Mouse (Mus musculus) hindbrain, postnatal 0 days (tissue): ENCODE data around the gene Fhod1. TPM values are rescaled to one million over a fixed set of nuclear protein-coding genes. Genes with fewer than 3 reads are reported as not detected.

ENCODE experiments used
- ATAC-seq: fragments of 200-750 bp; cut with Nextera tagmentation; 2 replicates; pipeline ENCODE4 v1.8.0; 2017; ENCODE audit warnings: mild to moderate bottlenecking, moderate TSS enrichment, moderate library complexity
- DNase-seq: peaks from one replicate; pipeline ENCODE4 v3.0.0-alpha.2; 2015; ENCODE audit warnings: low spot score
- H3K27ac ChIP-seq: fragments of 300-500 bp; sonication (generic); 2 replicates; pipeline ENCODE4 v1.5.1; 2014; ENCODE audit warnings: mild to moderate bottlenecking
- H3K27me3 ChIP-seq: fragments of 300-500 bp; sonication (generic); 2 replicates; pipeline ENCODE4 v1.6.1; 2014; ENCODE audit warnings: low read length, mixed read lengths; ENCODE audit not compliant: insufficient read depth
- H3K36me3 ChIP-seq: fragments of 300-500 bp; sonication (generic); 2 replicates; pipeline ENCODE4 v1.6.1; 2014; ENCODE audit warnings: low read length, mixed read lengths; ENCODE audit not compliant: insufficient read depth
- H3K4me1 ChIP-seq: fragments of 300-500 bp; sonication (generic); 2 replicates; pipeline ENCODE4 v1.6.1; 2014; ENCODE audit warnings: antibody characterized with exemption, low read length, mixed read lengths; ENCODE audit not compliant: insufficient read depth
- H3K4me2 ChIP-seq: fragments of 300-500 bp; sonication (generic); 2 replicates; pipeline ENCODE4 v1.6.1; 2014; ENCODE audit warnings: low read depth, mild to moderate bottlenecking, low read length, moderate library complexity, mixed read lengths
- H3K4me3 ChIP-seq: fragments of 300-500 bp; sonication (generic); 2 replicates; pipeline ENCODE4 v1.5.1; 2014; ENCODE audit warnings: low read length
- H3K9ac ChIP-seq: fragments of 300-500 bp; sonication (generic); replicated peaks from 2 replicates; pipeline ENCODE4 v1.6.1; 2014; ENCODE audit warnings: mild to moderate bottlenecking, low read length, moderate library complexity, mixed read lengths
- H3K9me3 ChIP-seq: fragments of 300-500 bp; sonication (generic); 2 replicates; pipeline ENCODE4 v1.6.1; 2016; ENCODE audit warnings: low read length, mixed read lengths
- CTCF ChIP-seq: IDR thresholded peaks from 2 replicates; pipeline ENCODE4 v1.5.1; 2016; ENCODE audit warnings: antibody characterized with exemption, control low read depth, low read depth
- whole genome bisulfite sequencing: fragments of 180-500 bp; shearing (Covaris S2); extraction: QIAGEN DNeasy Blood & Tissue Kit; methylation state at CpG from one replicate; pipeline ENCODE4 v1.1.7; 2014; 5-methylcytosine and 5-hydroxymethylcytosine counted together
- polyA plus RNA-seq: library from polyadenylated mRNA; unstranded; fragments of >200 nt; fragmentation: Nextera tagmentation; extraction: Ambion mirVana; gene quantifications from 2 replicates; pipeline ENCODE4 v1.2.1, GENCODE M21; 2015
- total RNA-seq: library from RNA; depleted of rRNA; stranded (reverse); fragments of >200 nt; gene quantifications from 2 replicates; pipeline ENCODE4 v1.2.3, GENCODE M21; 2014

Gene Fhod1
- total and polyA plus RNA-seq, 2 experiments from 2014 or later: 0.45 to 3.1 TPM

DNA sequence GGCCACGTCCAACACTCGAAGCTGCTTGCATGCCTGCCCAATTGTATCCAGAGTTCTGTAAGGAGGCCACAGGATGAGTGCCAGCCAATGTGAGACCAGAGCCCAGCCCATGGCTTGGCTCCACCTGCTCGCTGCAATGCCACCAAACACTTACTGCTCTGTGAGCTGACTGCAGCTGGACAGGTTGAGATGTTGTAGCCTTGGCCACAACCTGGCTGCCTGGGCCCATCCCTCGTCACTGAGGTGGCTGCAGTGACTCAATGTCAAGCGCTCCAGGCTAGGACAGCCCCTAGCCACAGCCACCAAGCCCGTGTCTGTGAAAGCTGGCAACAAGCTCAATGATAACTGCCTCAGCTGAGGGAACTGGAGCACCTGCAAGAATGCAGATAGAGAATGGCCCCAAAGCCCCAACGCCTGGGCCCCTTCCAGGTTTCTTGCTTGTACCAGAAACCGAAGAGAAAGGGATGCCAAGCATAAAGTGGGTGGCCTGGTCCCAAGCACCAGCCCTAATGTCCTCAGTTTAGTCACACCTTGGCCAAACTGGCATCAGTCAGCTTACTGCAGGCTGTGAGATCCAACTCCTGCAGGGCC lies 34.8 kb downstream of the Fhod1 start:
- Histone ChIP-seq H3K4me3 (no peak overlapping the region), H3K9me3 (no peaks in the 10 kb centered on the region), H3K9ac (no peak overlapping the region), H3K27me3 (no peaks in the 10 kb centered on the region), H3K27ac (no peak overlapping the region), H3K36me3 (peaks cover 60% of the 10 kb centered on the region), H3K4me1 (no peaks in the 10 kb centered on the region), H3K4me2 (no peak overlapping the region)
- no peak for TF ChIP-seq CTCF
- ATAC-seq (no peak), DNase-seq (no peak)
- WGBS: 89% methylated on average over 8 of the region's 8 CpGs

DNA sequence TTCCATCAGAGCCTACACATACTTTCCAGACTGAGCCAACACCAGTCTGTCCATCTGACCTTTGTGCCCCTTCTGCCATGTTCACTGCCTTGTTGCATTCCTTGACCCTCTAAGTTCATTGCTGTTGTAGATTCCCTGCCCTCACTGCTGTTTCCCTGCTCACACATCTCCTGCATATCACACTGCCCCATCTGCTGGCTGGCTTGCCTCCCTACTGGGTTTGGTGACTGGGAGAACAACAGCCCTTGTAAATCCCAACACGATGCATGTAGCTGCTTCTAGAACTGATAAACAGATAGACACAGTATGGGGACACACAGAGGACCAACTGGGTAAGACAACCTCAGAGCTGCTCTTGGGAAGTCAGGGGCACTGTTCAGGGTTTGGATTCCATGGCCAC lies 36.0 kb downstream of the Fhod1 start:
- H3K4me2 ChIP-seq: no peak overlapping the region
- peaks cover 65% of the 10 kb centered on the region for H3K36me3 ChIP-seq
- no peak overlapping the region for H3K9ac ChIP-seq
- DNase-seq (no peak), ATAC-seq (no peak)
- TF ChIP-seq CTCF: peak; percentile 31; the same call in 1 of the 2 replicates
- no peaks in the 10 kb centered on the region for H3K9me3 ChIP-seq
- no peaks in the 10 kb centered on the region for H3K4me1 ChIP-seq
- 94% methylated on average over 1 of the region's 1 CpGs for WGBS
- H3K27ac ChIP-seq: no peak overlapping the region
- no peak overlapping the region for H3K4me3 ChIP-seq
- no peaks in the 10 kb centered on the region for H3K27me3 ChIP-seq

DNA sequence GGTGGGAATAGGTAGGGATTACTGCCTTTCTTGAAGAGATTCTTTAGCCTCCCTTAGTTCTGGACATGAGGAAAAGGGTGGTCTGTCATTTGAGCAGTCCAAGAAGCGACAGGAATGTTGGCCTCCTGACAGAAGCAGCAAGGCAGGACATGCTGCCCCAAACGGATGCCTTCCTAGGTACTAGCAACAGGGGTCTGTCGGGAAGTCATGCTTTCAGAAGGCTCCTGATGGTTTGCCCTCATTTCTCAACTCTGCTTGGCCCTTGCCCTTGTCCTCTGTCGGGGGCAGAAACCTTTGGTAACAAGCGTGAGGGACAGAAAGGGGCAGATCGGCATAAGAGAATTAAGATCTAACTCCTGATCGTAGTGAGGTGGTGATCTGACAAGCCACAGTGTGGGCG lies 37.6 kb downstream of the Fhod1 start:
- H3K36me3 ChIP-seq: peaks cover 51% of the 10 kb centered on the region
- no peak for ATAC-seq

DNA sequence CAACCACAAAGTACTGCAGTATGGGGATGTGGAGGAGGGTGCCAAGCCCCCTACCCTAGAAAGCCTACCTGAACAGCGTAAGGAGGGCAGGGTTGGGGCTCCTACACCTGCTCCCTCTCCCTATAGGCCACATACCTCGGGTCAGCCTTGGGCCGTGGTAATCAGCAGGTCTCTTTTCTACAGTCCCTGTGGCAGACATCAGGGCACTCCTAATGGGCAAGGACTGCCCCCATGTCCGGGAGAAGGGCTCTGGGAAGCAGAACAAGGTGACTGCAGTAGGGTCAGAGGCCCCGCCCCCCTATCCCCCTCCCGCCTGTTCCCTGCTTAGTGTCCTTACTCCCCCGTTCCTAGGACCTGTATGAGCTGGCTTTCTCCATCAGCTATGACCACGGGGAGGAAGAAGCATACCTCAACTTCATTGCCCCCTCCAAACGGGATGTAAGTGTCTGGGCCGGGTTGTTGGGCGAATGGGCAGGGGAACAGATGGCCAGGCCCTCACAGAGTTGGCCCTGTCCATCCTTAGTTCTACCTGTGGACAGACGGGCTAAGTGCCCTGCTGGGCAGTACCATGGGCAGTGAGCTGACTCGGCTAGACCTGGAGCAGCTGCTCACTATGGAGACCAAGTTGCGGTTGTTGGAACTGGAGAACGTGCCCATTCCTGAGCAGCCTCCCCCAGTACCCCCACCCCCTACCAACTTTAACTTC lies 38.5 kb downstream of the Fhod1 start:
- H3K27me3 ChIP-seq: no peaks in the 10 kb centered on the region
- peaks cover 14% of the 10 kb centered on the region for H3K4me1 ChIP-seq
- H3K9me3 ChIP-seq: no peaks in the 10 kb centered on the region
- DNase-seq: no peak
- ATAC-seq: no peak
- H3K27ac ChIP-seq: no peak overlapping the region
- no peak overlapping the region for H3K4me2 ChIP-seq
- H3K4me3 ChIP-seq: no peak overlapping the region
- H3K9ac ChIP-seq: no peak overlapping the region
- TF ChIP-seq CTCF: no peak
- H3K36me3 ChIP-seq: peaks cover 45% of the 10 kb centered on the region
- 83% methylated on average over 15 of the region's 15 CpGs for WGBS

More for the DNA sequence above, 37.6 kb downstream of the Fhod1 start:
- Histone ChIP-seq H3K4me2 (no peak overlapping the region), H3K4me1 (peaks cover 9% of the 10 kb centered on the region), H3K27ac (no peak overlapping the region), H3K9me3 (no peaks in the 10 kb centered on the region), H3K4me3 (no peak overlapping the region), H3K27me3 (no peaks in the 10 kb centered on the region), H3K9ac (no peak overlapping the region)
- 78% methylated on average over 8 of the region's 8 CpGs for WGBS
- TF ChIP-seq CTCF: no peak
- no peak for DNase-seq

DNA sequence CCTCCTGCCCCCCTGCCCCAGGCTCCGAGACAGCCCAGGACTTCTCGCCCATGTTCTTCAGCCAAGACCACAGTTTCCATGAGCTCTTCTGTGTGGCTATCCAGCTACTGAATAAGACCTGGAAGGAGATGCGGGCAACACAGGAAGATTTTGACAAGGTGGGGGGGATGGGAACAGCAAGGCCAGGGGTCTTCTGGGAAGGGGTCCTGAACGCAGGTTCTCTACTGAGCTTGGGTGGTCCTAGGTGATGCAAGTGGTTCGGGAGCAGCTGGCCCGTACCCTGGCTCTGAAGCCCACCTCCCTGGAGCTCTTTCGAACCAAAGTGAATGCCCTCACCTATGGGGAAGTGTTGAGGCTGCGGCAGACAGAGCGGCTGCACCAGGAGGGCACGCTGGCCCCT lies 39.3 kb downstream of the Fhod1 start:
- ATAC-seq: no peak
- H3K27ac ChIP-seq: no peak overlapping the region
- H3K4me3 ChIP-seq: no peak overlapping the region
- H3K9ac ChIP-seq: no peak overlapping the region
- peaks cover 14% of the 10 kb centered on the region for H3K4me1 ChIP-seq
- no peak for TF ChIP-seq CTCF
- H3K9me3 ChIP-seq: no peaks in the 10 kb centered on the region
- H3K36me3 ChIP-seq: peaks cover 42% of the 10 kb centered on the region
- no peak for DNase-seq
- no peak overlapping the region for H3K4me2 ChIP-seq
- 93% methylated on average over 10 of the region's 10 CpGs for WGBS
- H3K27me3 ChIP-seq: no peaks in the 10 kb centered on the region

DNA sequence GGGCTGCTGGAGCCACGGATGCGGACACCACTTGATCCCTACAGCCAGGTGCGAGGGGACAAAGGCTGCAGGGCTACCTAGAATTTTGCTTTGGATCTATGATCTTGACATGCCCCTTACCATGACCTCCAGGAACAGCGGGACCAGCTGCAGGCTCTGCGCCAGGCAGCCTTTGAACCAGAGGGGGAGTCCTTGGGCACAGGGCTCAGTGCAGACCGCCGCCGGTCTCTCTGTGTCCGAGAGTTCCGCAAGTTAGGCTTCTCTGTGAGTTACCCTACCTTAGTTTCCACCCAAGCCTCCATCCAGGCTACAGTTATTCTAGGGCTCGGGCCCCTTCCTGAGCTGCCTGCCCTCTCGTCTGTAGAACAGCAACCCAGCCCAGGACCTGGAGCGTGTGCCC lies 40.1 kb downstream of the Fhod1 start:
- Histone ChIP-seq H3K27me3 (no peaks in the 10 kb centered on the region), H3K9ac (no peak overlapping the region), H3K36me3 (peaks cover 42% of the 10 kb centered on the region), H3K9me3 (no peaks in the 10 kb centered on the region), H3K4me2 (no peak overlapping the region), H3K27ac (no peak overlapping the region), H3K4me1 (peaks cover 14% of the 10 kb centered on the region), H3K4me3 (no peak overlapping the region)
- DNase-seq: no peak
- TF ChIP-seq CTCF: no peak
- 96% methylated on average over 13 of the region's 13 CpGs for WGBS
- ATAC-seq: no peak

DNA sequence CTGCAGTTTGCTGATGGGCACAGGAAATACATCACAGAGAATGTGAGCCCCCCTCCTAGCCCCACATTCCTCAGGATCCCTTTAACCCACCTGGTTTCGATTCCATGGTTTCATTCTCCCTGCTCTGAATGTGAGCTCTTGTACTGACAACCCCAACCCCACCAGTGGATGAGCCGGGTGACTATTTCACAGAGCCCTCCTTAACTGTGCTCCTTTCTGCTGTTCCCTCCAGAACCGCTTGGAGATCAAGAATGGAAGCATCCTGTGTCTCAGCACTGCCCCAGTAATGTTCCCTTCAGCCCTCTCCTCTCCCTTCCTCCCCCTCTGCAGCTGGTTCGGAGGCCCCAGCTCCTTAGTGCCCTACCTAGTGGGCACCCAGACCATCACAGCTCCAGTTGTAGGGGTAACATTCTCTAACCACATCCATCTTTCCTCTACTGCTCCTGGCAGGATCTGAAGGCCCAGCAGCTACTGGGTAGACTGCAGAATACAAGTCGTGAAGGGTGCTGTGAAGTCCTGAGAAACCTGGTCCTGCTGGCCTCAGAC lies 41.5 kb downstream of the Fhod1 start:
- Histone ChIP-seq H3K27ac (peak overlapping the region; percentile 17; the same call in 1 of the 2 replicates), H3K9me3 (no peaks in the 10 kb centered on the region), H3K4me3 (peak overlapping the region; percentile 23; the same call in 1 of the 2 replicates), H3K36me3 (peaks cover 43% of the 10 kb centered on the region), H3K4me1 (peaks cover 14% of the 10 kb centered on the region), H3K27me3 (no peaks in the 10 kb centered on the region), H3K4me2 (peak overlapping the region; percentile 56), H3K9ac (peak overlapping the region; percentile 39)
- ATAC-seq (peak; percentile 36), DNase-seq (no peak)
- WGBS: 70% methylated on average over 5 of the region's 5 CpGs
- no peak for TF ChIP-seq CTCF
